Mouse (Mus musculus): ENCODE results near the gene Gm20388. TPM values are rescaled to one million over a fixed set of nuclear protein-coding genes. Genes with fewer than 3 reads are reported as not detected.
A peak's percentile ranks its signal among the peaks of the same experiment; 100 is the strongest.

Gm20388 gene
- polyA plus RNA-seq, 1 experiment: 28.1 TPM

GRCm38 (mm10) chr8:120657415-120657814, 746.8 kb downstream of the Gm20388 start:
- H3K36me3 ChIP-seq (ENCODE audit: control insufficient read depth, insufficient read depth, low read length, poor library complexity, severe bottlenecking): peaks cover 72% of the 10 kb centered on the region
- H3K4me1 ChIP-seq (ENCODE audit: control insufficient read depth, insufficient read depth, low read length): peaks cover 2% of the 10 kb centered on the region
- no peak overlapping the region for H3K4me3 ChIP-seq (ENCODE audit: low read depth, low read length)
- TF ChIP-seq CTCF (IDR thresholded peaks at IDR 0.05; ENCODE audit: low read depth, low read length): no peak
- TF ChIP-seq POLR2A (IDR thresholded peaks at IDR 0.05; ENCODE audit: insufficient read depth, low read length): no peak
- no peak for TF ChIP-seq EP300 (IDR thresholded peaks at IDR 0.05; ENCODE audit: insufficient read depth, low read depth, low read length)
- H3K9me3 ChIP-seq (replicated peaks; ENCODE audit: control insufficient read depth, insufficient read depth, low read length, poor library complexity, severe bottlenecking): no peaks in the 10 kb centered on the region
- H3K9ac ChIP-seq (ENCODE audit: low read depth, poor library complexity, severe bottlenecking): no peak overlapping the region
- H3K27me3 ChIP-seq (ENCODE audit: control insufficient read depth, insufficient read depth, low read length, poor library complexity, severe bottlenecking): no peaks in the 10 kb centered on the region
- no peak overlapping the region for H3K27ac ChIP-seq (ENCODE audit: insufficient read depth, low read length)

GRCm38 (mm10) chr8:120664566-120664965, 753.9 kb downstream of the Gm20388 start:
- H3K9ac ChIP-seq (ENCODE audit: low read depth, poor library complexity, severe bottlenecking): no peak overlapping the region

DNA sequence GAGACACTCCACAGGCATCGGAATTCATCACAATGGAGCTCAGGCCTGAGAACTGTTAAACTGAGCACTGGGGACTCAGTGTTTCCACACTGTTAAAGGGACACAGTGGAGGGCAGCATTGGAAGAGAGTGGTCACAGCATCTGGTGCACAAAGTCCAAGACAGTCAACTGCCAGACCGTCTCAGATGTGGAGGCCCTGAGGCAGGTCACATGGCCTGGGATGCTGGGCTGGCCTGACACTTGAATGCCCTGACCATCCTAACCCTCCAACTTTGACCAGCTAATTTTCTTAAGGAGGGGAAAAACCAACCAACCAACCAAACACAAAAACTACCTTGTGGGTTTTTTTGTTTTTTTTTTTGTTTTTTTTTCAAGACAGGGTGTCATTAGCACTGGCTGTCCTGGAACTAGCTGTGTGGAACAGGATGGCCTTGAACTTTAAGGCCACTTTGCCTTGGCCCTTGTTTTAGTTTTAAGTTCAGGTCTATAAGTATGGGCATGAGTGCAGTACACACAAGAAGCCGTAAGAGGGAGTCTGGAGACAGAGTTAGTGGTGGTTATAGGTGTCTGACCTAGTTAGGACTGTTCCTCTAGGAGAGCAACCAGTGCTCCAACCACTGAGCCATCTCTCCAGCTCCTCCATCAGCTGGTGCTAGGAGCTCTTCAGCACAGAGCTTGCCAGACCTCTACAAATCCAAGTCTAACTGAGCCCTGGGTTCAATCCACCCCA, 755.2 kb downstream of the Gm20388 start:
- Histone ChIP-seq H3K9ac (ENCODE audit: low read depth, poor library complexity, severe bottlenecking) (peak overlapping the region; percentile 90), H3K9me3 (replicated peaks; ENCODE audit: control insufficient read depth, insufficient read depth, low read length, poor library complexity, severe bottlenecking) (no peaks in the 10 kb centered on the region), H3K27me3 (ENCODE audit: control insufficient read depth, insufficient read depth, low read length, poor library complexity, severe bottlenecking) (no peaks in the 10 kb centered on the region), H3K4me3 (ENCODE audit: low read depth, low read length) (peak overlapping the region; percentile 22), H3K36me3 (ENCODE audit: control insufficient read depth, insufficient read depth, low read length, poor library complexity, severe bottlenecking) (peaks cover 34% of the 10 kb centered on the region), H3K4me1 (ENCODE audit: control insufficient read depth, insufficient read depth, low read length) (peaks cover 6% of the 10 kb centered on the region), H3K27ac (ENCODE audit: insufficient read depth, low read length) (peak overlapping the region; percentile 92)
- no peak for TF ChIP-seq POLR2A (IDR thresholded peaks at IDR 0.05; ENCODE audit: insufficient read depth, low read length)
- no peak for TF ChIP-seq EP300 (IDR thresholded peaks at IDR 0.05; ENCODE audit: insufficient read depth, low read depth, low read length)
- TF ChIP-seq CTCF (IDR thresholded peaks at IDR 0.05; ENCODE audit: low read depth, low read length): no peak

More at GRCm38 (mm10) chr8:120664566-120664965, 753.9 kb downstream of the Gm20388 start:
- no peak overlapping the region for H3K4me3 ChIP-seq (ENCODE audit: low read depth, low read length)
- TF ChIP-seq POLR2A (IDR thresholded peaks at IDR 0.05; ENCODE audit: insufficient read depth, low read length): no peak
- TF ChIP-seq CTCF (IDR thresholded peaks at IDR 0.05; ENCODE audit: low read depth, low read length): peak; percentile 10
- peaks cover 32% of the 10 kb centered on the region for H3K36me3 ChIP-seq (ENCODE audit: control insufficient read depth, insufficient read depth, low read length, poor library complexity, severe bottlenecking)
- H3K27ac ChIP-seq (ENCODE audit: insufficient read depth, low read length): no peak overlapping the region
- no peaks in the 10 kb centered on the region for H3K9me3 ChIP-seq (replicated peaks; ENCODE audit: control insufficient read depth, insufficient read depth, low read length, poor library complexity, severe bottlenecking)
- peaks cover 2% of the 10 kb centered on the region for H3K4me1 ChIP-seq (ENCODE audit: control insufficient read depth, insufficient read depth, low read length)
- no peaks in the 10 kb centered on the region for H3K27me3 ChIP-seq (ENCODE audit: control insufficient read depth, insufficient read depth, low read length, poor library complexity, severe bottlenecking)

GRCm38 (mm10) chr8:120666807-120667470, 756.3 kb downstream of the Gm20388 start:
- TF ChIP-seq EP300 (IDR thresholded peaks at IDR 0.05; ENCODE audit: insufficient read depth, low read depth, low read length): no peak
- TF ChIP-seq POLR2A (IDR thresholded peaks at IDR 0.05; ENCODE audit: insufficient read depth, low read length): no peak
- TF ChIP-seq CTCF (IDR thresholded peaks at IDR 0.05; ENCODE audit: low read depth, low read length): no peak
- no peaks in the 10 kb centered on the region for H3K27me3 ChIP-seq (ENCODE audit: control insufficient read depth, insufficient read depth, low read length, poor library complexity, severe bottlenecking)
- H3K36me3 ChIP-seq (ENCODE audit: control insufficient read depth, insufficient read depth, low read length, poor library complexity, severe bottlenecking): peaks cover 38% of the 10 kb centered on the region
- H3K9ac ChIP-seq (ENCODE audit: low read depth, poor library complexity, severe bottlenecking): peak overlapping the region; percentile 90
- H3K4me3 ChIP-seq (ENCODE audit: low read depth, low read length): peak overlapping the region; percentile 72
- peak overlapping the region; percentile 92 for H3K27ac ChIP-seq (ENCODE audit: insufficient read depth, low read length)
- no peaks in the 10 kb centered on the region for H3K9me3 ChIP-seq (replicated peaks; ENCODE audit: control insufficient read depth, insufficient read depth, low read length, poor library complexity, severe bottlenecking)
- peaks cover 6% of the 10 kb centered on the region for H3K4me1 ChIP-seq (ENCODE audit: control insufficient read depth, insufficient read depth, low read length)

DNA sequence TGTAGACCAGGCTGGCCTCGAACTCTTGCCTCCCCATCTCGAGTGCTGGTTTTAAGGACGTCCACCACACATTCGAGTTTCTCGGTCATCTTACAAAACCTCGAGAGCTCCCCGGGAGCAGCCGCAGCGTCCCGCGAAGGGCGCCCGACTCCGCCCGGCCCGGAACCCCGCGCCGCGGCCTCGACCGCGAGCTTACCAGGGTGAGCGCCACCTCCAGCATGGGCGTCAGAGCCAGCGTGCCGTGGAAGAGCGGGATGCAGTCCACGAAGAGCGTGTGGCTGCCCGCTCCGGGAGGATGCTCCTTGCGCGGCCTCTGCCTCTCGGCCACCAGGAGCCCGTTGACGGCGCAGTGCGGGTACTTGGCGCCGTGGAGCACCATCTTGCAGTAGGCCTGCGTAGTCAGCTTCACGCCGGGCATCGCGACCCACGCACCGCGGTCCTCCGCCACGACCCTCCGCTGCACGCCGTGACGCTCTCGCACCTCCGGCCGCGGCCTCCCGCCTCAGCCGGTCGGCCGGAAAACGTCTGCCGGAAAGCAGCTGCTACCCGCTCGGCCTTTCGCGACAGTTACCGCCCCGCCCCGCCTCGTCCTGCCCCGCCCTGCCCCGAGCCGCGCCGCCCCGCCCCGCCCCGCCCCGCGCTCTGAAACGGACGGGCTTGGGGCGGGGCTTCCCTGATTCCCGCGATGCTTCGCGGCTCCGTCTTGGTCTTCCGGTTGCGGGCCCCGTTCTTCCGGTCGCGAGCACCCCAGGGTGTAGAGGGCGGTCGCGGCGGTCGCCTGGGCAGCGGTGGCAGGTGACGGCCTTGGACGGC, 757.1 kb downstream of the Gm20388 start, which contains the start of the genes Gm27021 and Cox4i1:
Gene Gm27021, minus strand, starts transcription at position 519 of the 813 bp plus-strand sequence.
Gene Cox4i1, plus strand, starts transcription at position 662 of the 813 bp plus-strand sequence.
- H3K4me3 ChIP-seq (ENCODE audit: low read depth, low read length): peak within 1 kb of the TSS; percentile 85
- peak within 1 kb of the TSS; percentile 92 for H3K27ac ChIP-seq (ENCODE audit: insufficient read depth, low read length)
- H3K4me1 ChIP-seq (ENCODE audit: control insufficient read depth, insufficient read depth, low read length): peaks cover 8% of the 10 kb centered on the region
- H3K27me3 ChIP-seq (ENCODE audit: control insufficient read depth, insufficient read depth, low read length, poor library complexity, severe bottlenecking): no peaks in the 10 kb centered on the region
- peak within 1 kb of the TSS; percentile 90 for H3K9ac ChIP-seq (ENCODE audit: low read depth, poor library complexity, severe bottlenecking)
- H3K36me3 ChIP-seq (ENCODE audit: control insufficient read depth, insufficient read depth, low read length, poor library complexity, severe bottlenecking): peaks cover 45% of the 10 kb centered on the region
- TF ChIP-seq CTCF (IDR thresholded peaks at IDR 0.05; ENCODE audit: low read depth, low read length): no peak
- TF ChIP-seq POLR2A (IDR thresholded peaks at IDR 0.05; ENCODE audit: insufficient read depth, low read length): peak; percentile 92
- no peaks in the 10 kb centered on the region for H3K9me3 ChIP-seq (replicated peaks; ENCODE audit: control insufficient read depth, insufficient read depth, low read length, poor library complexity, severe bottlenecking)

All from ES-Bruce4 (cell line).